Mouse (Mus musculus): Measurements from ENCODE around the gene Ptprg. TPM values are rescaled to one million over a fixed set of nuclear protein-coding genes. Genes with fewer than 3 reads are reported as not detected.

Gene Ptprg
- polyA plus RNA-seq, 1 experiment from 2014 or later, result not detected

DNA sequence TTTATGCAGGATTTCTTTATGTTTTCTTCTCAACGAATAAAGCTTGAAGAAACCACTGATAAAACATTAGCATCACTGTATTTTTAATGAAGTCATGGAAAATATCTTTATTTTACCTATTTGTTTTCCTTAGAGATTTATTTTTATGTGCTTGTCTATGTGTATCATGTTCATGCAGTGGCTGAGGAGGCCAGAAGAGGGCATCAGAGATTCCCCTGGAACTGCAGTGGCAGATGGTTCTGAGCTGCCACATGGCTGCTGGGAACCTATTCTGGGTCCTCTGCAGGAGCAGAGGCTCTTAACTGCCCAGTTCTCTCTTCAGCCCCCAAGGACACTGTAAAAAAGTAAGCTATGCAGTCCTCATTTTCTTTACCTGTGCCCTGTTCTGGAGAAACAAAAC lies 26.6 kb downstream of the Ptprg start:
- Histone ChIP-seq H3K36me3 (ENCODE audit: inconsistent target) (no peaks in the 10 kb centered on the region), H3K79me2 (ENCODE audit: inconsistent target) (no peaks in the 10 kb centered on the region), H3K4me3 (ENCODE audit: inconsistent target) (no peak overlapping the region), H3K27ac (no peak overlapping the region)
- WGBS (ENCODE audit: missing documents), result 69% methylated on average over 1 of the region's 1 CpGs

DNA sequence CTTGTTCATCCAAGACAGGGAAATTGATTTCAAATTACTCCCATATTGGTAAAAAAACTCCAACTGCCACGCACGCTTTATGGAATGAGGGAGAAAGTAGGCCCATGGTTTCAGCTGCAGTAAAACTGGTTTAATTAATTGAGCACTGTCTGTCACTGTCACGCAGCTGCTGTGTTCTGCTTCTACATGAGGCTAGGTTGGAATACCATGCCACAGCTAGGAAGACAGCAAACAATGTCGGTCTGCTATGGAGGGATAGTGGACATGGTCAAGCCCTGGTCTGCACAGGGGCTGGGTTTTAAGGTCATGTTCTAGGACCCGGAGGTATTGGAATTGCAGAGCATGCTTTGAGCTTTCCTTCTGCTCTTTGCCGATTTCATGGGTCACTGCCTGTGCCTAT lies 30.9 kb downstream of the Ptprg start:
- no peaks in the 10 kb centered on the region for H3K79me2 ChIP-seq (ENCODE audit: inconsistent target)
- no peak overlapping the region for H3K4me3 ChIP-seq (ENCODE audit: inconsistent target)
- WGBS (ENCODE audit: missing documents), result 92% methylated on average over 6 of the region's 6 CpGs
- no peak overlapping the region for H3K27ac ChIP-seq
- no peaks in the 10 kb centered on the region for H3K36me3 ChIP-seq (ENCODE audit: inconsistent target)

DNA sequence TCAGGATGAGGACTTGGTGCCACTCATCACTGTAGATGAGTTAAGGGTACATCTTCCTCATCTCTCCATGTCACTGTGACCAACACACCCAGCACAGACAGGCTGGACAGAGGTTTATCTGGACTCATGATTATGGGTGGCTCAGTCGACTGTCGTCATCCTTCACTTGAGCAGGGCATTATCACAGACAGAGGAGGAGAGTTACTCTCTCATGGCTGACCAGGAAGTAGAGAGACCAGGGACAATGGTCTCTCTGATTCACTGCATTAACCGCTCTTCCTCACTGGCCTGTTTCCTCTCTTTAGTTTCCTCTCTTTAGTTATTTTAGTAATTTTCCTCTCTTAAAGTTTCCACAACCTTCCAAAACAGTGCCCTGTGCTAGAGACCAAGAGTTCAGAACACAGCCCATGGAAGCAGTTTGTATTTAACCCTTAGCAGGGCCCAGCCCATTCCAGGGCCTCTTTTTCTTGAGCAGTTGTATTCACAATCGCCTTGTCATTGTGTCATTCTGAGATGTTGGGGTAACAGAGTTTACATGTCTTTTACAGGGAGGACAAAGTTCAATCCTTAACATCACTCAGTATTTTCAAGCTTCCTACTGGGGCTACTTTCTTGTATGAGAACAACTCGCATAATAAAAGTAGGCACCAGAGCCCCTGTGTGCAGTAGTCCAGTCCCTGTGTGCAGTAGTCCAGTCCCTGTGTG lies 31.7 kb downstream of the Ptprg start:
- Histone ChIP-seq H3K4me3 (ENCODE audit: inconsistent target) (no peak overlapping the region), H3K27ac (no peak overlapping the region), H3K36me3 (ENCODE audit: inconsistent target) (no peaks in the 10 kb centered on the region), H3K79me2 (ENCODE audit: inconsistent target) (no peaks in the 10 kb centered on the region)
- 72% methylated on average over 5 of the region's 5 CpGs for WGBS (ENCODE audit: missing documents)

DNA sequence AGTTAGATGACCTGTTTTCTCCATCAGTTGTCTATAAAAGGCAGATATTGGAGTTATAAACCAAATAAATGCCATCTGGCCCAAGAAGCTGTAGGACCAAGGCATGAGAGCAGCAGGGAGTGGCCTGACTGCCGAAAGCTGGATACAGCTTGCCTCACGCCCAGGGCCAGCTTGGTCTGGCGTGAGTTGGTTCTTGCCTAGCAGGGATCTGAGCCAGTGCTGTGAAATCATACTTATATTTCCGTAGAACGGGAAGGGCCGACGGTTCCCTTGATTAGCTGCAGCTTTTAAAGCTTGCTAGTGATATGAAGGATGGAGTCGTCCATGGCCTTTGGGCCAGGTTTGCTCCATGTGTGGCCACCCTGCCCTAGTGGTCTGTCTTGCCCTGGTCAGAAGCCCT lies 37.1 kb downstream of the Ptprg start:
- WGBS (ENCODE audit: missing documents), result 88% methylated on average over 8 of the region's 8 CpGs
- no peak overlapping the region for H3K4me3 ChIP-seq (ENCODE audit: inconsistent target)
- no peaks in the 10 kb centered on the region for H3K79me2 ChIP-seq (ENCODE audit: inconsistent target)
- H3K27ac ChIP-seq, result no peak overlapping the region
- no peaks in the 10 kb centered on the region for H3K36me3 ChIP-seq (ENCODE audit: inconsistent target)

DNA sequence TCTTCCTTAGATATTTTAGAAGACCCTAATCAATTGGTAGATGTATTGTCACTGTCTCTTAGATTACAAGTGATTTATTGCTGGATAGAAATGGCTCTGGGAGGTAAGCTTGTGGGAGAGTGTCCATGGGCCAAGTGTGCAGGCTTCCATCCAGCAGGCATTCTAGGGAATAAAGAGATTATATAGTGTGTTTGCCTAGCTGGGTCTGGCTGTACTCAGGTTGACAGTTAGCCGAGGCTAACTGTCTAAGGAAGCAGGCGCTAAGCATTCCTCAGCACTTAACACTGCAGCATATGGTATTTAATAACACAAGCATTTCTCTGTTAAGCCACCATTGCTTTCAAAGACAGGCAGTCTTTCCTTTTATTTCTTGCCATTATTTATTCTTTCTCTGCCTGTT lies 39.3 kb downstream of the Ptprg start:
- WGBS (ENCODE audit: missing documents), result 85% methylated on average over 2 of the region's 2 CpGs

DNA sequence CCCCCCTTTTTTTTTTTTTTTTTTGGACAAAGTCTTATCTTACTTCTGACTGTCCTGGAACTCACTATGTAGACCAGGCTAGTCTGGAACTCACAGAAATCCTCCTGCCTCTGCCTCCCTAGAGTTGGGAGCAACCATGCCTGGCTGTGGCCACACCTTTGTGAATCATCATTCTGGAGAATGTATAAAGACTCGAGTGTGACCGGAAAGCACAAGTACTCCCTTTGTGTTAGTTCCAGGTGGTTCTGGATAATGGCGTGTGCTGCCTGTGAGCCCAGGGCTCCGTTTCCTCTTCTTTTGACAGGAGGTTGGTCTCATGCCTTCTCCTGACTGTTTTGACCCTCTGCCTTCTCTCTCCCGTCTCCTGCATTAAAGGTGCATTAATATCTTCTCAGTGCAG lies 41.0 kb downstream of the Ptprg start:
- H3K27ac ChIP-seq, result no peak overlapping the region
- H3K4me3 ChIP-seq (ENCODE audit: inconsistent target), result no peak overlapping the region
- H3K36me3 ChIP-seq (ENCODE audit: inconsistent target), result no peaks in the 10 kb centered on the region
- H3K79me2 ChIP-seq (ENCODE audit: inconsistent target), result no peaks in the 10 kb centered on the region
- whole genome bisulfite sequencing (ENCODE audit: missing documents), result 78% methylated on average over 5 of the region's 5 CpGs

More for the DNA sequence above, 39.3 kb downstream of the Ptprg start:
- H3K36me3 ChIP-seq (ENCODE audit: inconsistent target), result no peaks in the 10 kb centered on the region
- H3K27ac ChIP-seq, result no peak overlapping the region
- H3K4me3 ChIP-seq (ENCODE audit: inconsistent target), result no peak overlapping the region
- H3K79me2 ChIP-seq (ENCODE audit: inconsistent target), result no peaks in the 10 kb centered on the region

DNA sequence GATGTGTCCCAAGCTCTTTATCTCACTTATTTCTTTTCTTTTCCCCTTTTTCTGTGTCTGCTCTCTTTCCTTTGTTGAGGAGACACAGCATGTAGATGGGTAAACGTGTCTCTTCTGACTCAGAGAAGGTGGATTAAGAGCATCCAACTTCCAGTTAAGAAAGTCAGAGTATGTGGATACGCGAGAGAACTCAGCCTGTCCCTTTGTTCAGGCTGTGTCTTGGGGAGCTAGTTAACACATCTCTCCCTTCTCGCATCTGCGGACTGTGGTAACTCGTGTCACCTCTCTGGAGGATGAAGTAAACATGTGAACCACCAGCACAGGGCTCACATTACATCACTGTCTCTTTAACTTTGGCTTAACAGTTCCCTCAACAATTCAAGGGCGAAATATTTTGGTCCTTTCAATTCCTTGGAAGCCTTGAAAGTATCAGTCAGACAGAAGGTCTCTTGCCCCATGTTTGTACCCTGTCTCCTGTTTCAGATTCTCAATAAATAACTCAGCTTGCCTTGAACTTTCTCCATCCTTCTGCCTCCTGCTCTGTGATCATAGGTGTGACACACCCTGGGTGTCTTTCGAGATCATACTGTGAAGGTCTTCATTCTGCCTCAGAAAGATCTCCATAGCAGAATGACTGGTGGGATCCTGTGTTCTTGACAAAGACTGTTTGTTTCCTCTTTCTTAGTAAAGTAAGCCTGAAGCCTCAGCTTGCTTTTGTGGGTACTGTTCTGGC lies 51.0 kb downstream of the Ptprg start:
- Histone ChIP-seq H3K36me3 (ENCODE audit: inconsistent target) (no peaks in the 10 kb centered on the region), H3K79me2 (ENCODE audit: inconsistent target) (no peaks in the 10 kb centered on the region), H3K27ac (no peak overlapping the region), H3K4me3 (ENCODE audit: inconsistent target) (no peak overlapping the region)
- 75% methylated on average over 8 of the region's 8 CpGs for WGBS (ENCODE audit: missing documents)

DNA sequence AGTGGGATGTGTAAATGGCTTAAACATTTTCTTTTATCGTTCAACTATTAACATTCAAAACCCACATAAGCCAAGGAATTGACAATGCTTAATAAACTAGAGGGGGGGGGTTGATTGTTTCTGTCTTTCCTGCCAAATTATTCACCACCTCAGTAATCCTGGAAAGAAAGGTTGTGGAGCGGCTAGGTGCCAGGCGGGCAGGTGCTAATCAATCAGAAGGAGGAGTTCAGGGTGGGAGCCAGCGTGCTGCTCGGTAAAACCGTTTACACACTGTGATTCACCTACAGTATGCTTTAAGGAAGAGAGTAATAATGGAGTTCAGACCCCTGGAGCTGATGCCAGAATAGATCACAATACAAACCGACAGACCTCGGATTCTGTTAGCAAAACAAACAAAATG lies 55.0 kb downstream of the Ptprg start:
- Histone ChIP-seq H3K79me2 (ENCODE audit: inconsistent target) (no peaks in the 10 kb centered on the region), H3K4me3 (ENCODE audit: inconsistent target) (no peak overlapping the region), H3K36me3 (ENCODE audit: inconsistent target) (no peaks in the 10 kb centered on the region), H3K27ac (no peak overlapping the region)
- 72% methylated on average over 8 of the region's 8 CpGs for WGBS (ENCODE audit: missing documents)

DNA sequence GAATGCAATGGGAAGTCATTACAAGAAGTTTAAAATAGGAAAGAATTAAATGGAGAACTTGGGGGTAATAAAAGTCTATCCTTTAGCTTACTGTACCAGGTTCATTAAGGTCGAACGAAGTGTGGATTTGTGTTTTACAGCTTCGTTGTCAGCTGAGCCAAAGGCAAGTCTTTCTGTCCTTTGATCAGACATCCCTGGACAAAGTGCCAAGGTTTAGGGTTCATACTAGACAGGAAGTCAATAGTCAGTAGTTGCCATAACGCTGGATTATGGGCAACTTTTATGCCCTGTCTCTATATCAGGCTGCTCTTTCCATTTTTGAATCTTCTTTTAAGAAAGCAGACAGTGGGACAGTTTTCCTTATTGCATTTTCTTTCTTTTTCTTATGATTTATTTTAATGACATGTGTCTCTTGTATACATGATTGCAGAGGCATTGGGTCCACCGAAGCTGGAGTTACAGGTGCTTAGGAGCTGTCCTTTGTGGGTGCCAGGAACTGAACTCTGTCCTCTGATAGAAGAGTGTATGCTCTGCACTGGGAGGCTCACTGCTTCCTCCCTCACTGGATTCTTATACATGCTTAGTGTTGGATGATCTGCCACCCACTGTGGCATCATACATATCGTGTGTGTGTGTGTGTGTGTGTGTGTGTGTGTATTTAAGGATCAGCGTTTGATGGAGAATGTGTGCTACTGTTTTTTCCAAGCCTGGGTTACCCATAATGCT lies 56.7 kb downstream of the Ptprg start:
- 82% methylated on average over 7 of the region's 7 CpGs for WGBS (ENCODE audit: missing documents)
- Histone ChIP-seq H3K27ac (no peak overlapping the region), H3K36me3 (ENCODE audit: inconsistent target) (no peaks in the 10 kb centered on the region), H3K79me2 (ENCODE audit: inconsistent target) (no peaks in the 10 kb centered on the region), H3K4me3 (ENCODE audit: inconsistent target) (no peak overlapping the region)

DNA sequence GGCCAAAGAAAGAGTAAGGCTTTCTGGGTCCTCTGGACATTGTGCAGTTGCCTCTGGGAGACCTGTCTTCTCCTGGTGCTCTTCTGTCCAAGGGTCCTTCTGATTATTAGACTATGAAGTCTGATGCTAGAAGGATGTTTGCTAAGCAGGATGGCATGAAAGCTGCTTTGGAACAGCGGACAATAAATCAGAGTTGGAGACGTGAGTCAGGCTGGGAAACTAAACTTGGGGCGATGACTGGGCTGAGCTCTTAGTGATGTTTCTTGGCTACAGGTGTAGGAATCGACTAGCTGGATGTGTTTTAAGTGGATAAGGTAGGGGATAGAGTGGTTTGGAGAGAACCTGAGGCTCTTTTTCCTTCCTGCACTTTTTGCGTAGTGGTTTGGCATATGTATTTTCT lies 59.1 kb downstream of the Ptprg start:
- no peak overlapping the region for H3K4me3 ChIP-seq (ENCODE audit: inconsistent target)
- H3K36me3 ChIP-seq (ENCODE audit: inconsistent target), result no peaks in the 10 kb centered on the region
- 89% methylated on average over 5 of the region's 5 CpGs for WGBS (ENCODE audit: missing documents)

DNA sequence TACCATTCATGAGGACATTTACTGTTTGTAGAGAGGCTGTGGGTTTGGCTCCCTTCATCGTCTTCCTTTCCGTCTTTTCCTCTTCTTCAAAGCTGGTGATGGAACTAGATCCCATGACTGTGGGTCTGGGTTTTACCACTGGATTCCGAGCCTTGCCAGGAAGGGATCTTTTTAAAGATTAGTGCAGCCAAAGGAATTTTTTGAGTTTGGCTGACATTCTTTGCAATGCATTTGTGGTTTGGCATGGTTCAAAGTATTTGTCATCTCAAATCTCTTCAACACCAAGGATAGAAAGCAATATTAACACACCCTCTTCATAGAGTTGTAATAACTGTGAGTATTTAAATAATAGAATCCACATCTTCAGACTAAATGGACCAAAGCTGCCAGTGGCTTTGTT lies 59.8 kb downstream of the Ptprg start:
- no peak overlapping the region for H3K4me3 ChIP-seq (ENCODE audit: inconsistent target)
- no peak overlapping the region for H3K27ac ChIP-seq
- no peaks in the 10 kb centered on the region for H3K79me2 ChIP-seq (ENCODE audit: inconsistent target)
- WGBS (ENCODE audit: missing documents), result 84% methylated on average over 3 of the region's 3 CpGs
- no peaks in the 10 kb centered on the region for H3K36me3 ChIP-seq (ENCODE audit: inconsistent target)

More for the DNA sequence above, 59.1 kb downstream of the Ptprg start:
- no peak overlapping the region for H3K27ac ChIP-seq
- no peaks in the 10 kb centered on the region for H3K79me2 ChIP-seq (ENCODE audit: inconsistent target)

DNA sequence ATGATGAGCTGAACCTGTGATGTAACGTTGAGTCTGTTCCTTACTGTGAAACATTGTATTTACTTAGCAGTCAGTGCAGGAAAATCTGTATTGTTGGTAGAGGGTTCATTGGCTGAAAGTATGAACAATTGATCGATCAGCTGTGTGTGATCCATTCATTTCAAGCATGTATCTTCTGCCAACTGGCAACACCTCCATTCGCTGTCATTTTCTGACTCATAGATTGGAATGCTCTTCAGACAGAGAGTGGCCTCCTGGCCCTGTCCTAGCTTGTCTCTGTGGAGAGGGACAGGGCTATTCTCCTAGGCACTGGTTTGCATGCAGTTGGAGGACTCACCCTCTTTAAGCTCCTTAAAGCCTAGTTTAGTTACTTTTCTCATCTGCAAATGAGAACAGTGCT lies 62.4 kb downstream of the Ptprg start:
- H3K79me2 ChIP-seq (ENCODE audit: inconsistent target), result no peaks in the 10 kb centered on the region
- 81% methylated on average over 3 of the region's 3 CpGs for WGBS (ENCODE audit: missing documents)
- no peak overlapping the region for H3K4me3 ChIP-seq (ENCODE audit: inconsistent target)

DNA sequence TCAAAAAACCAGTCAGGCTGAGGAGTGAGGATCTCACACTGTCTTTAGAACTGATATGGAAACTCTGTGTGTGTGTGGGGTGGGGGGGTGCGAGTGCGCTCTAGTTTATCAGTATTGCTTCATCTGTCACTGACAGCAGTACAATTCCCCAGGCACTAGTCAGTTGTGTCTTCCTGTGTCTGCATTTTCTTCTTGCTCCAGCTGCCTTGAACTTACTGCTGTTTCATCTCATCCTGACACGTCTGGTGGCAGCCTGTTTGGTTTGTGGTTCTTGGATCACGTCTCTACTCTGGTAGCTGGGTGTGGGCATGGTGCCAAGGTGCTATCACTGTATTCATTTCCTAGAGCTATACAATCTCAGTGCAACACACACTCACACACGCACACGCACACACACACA lies 64.0 kb downstream of the Ptprg start:
- Histone ChIP-seq H3K4me3 (ENCODE audit: inconsistent target) (no peak overlapping the region), H3K27ac (no peak overlapping the region), H3K79me2 (ENCODE audit: inconsistent target) (no peaks in the 10 kb centered on the region), H3K36me3 (ENCODE audit: inconsistent target) (no peaks in the 10 kb centered on the region)
- 55% methylated on average over 6 of the region's 6 CpGs for WGBS (ENCODE audit: missing documents)

More for the DNA sequence above, 62.4 kb downstream of the Ptprg start:
- H3K36me3 ChIP-seq (ENCODE audit: inconsistent target), result no peaks in the 10 kb centered on the region
- no peak overlapping the region for H3K27ac ChIP-seq

DNA sequence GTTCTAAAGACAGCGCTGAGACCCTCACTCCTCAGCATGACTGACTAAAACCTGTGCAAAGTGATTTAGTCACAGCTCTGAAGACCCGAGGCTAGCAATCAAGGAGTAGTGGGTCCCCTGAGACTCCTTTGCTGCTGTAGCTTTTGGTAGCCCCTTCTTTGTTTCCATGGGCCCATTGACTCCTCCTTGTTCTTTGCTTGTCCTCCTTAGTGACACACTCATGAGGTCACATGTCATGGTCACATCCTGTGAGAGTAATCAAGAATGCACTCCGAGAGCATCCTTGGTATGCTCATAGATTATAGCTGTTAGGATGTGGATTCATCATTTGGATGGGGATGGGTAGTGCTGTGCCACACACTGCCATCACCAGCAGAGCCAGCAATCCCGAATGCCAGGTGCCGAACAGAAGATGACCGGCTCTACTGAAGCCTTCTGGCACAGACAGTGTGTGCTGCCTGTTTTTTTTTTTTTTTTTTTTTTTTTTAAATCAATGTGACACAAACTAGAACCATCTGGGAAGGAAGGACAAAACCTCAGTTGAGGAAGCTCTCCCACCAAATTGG lies 64.9 kb downstream of the Ptprg start:
- WGBS (ENCODE audit: missing documents), result 95% methylated on average over 6 of the region's 6 CpGs
- no peak overlapping the region for H3K4me3 ChIP-seq (ENCODE audit: inconsistent target)
- H3K27ac ChIP-seq, result no peak overlapping the region
- no peaks in the 10 kb centered on the region for H3K79me2 ChIP-seq (ENCODE audit: inconsistent target)
- H3K36me3 ChIP-seq (ENCODE audit: inconsistent target), result no peaks in the 10 kb centered on the region

DNA sequence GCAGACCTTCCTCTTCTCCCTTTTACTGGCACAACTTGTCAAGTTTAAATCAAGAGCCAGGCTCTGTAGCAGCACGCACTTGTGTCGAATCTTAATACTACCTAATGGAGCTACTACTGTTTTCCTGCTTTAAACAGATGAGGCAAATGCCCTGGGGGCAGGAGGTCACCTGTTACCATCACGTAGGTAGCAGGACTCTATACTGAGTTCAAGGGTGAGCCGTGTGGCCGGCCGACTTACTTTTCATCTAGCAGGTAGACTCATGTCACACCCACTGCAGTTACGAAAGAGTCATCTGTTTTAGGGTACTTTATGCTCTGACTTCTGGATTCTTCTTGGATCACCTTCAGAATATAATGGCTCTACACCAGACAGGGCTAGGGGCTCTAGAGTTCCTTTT lies 66.3 kb downstream of the Ptprg start:
- Histone ChIP-seq H3K79me2 (ENCODE audit: inconsistent target) (no peaks in the 10 kb centered on the region), H3K4me3 (ENCODE audit: inconsistent target) (no peak overlapping the region), H3K27ac (no peak overlapping the region), H3K36me3 (ENCODE audit: inconsistent target) (no peaks in the 10 kb centered on the region)
- 85% methylated on average over 7 of the region's 7 CpGs for WGBS (ENCODE audit: missing documents)
